Mouse (Mus musculus) neural tube, embryonic 15.5 days (tissue): ENCODE results near the gene Mthfsl. TPM values are rescaled to one million over a fixed set of nuclear protein-coding genes. Genes with fewer than 3 reads are reported as not detected.
"Not testable (repeated sequence)": the region's sequence is repeated elsewhere in the genome, so short reads cannot be mapped to it uniquely, and the experiment has no call there.

ENCODE experiments used
- ATAC-seq: fragments of 200-750 bp; cut with Nextera tagmentation; 2 replicates; pipeline ENCODE4 v1.8.0; 2017; ENCODE audit warnings: mild to moderate bottlenecking, moderate TSS enrichment, moderate library complexity; ENCODE audit not compliant: low FRiP score
- H3K27ac ChIP-seq: fragments of 300-500 bp; sonication (generic); replicated peaks from 2 replicates; pipeline ENCODE4 v1.5.1; 2015; ENCODE audit warnings: mild to moderate bottlenecking, inconsistent platforms
- H3K27me3 ChIP-seq: fragments of 300-500 bp; sonication (generic); replicated peaks from 2 replicates; pipeline ENCODE4 v1.6.1; 2015; ENCODE audit warnings: inconsistent platforms
- H3K36me3 ChIP-seq: fragments of 300-500 bp; sonication (generic); 2 replicates; pipeline ENCODE4 v1.6.1; 2015; ENCODE audit warnings: inconsistent platforms
- H3K4me1 ChIP-seq: fragments of 300-500 bp; sonication (generic); 2 replicates; pipeline ENCODE4 v1.6.1; 2015; ENCODE audit warnings: inconsistent platforms
- H3K4me2 ChIP-seq: fragments of 300-500 bp; sonication (generic); 2 replicates; pipeline ENCODE4 v1.6.1; 2015; ENCODE audit warnings: inconsistent platforms, mild to moderate bottlenecking, moderate library complexity
- H3K4me3 ChIP-seq: fragments of 300-500 bp; sonication (generic); replicated peaks from 2 replicates; pipeline ENCODE4 v1.5.1; 2015; ENCODE audit warnings: mild to moderate bottlenecking, inconsistent platforms
- H3K9ac ChIP-seq: fragments of 300-500 bp; sonication (generic); replicated peaks from 2 replicates; pipeline ENCODE4 v1.6.1; 2015; ENCODE audit warnings: mild to moderate bottlenecking, inconsistent platforms
- H3K9me3 ChIP-seq: fragments of 300-500 bp; sonication (generic); replicated peaks from 2 replicates; pipeline ENCODE4 v1.6.1; 2016; ENCODE audit warnings: inconsistent platforms
- WGBS: fragments of 180-500 bp; shearing (Covaris S2); methylation state at CpG from one replicate; pipeline ENCODE4 v1.1.7; 2015; ENCODE audit warnings: mixed read lengths; 5-methylcytosine and 5-hydroxymethylcytosine counted together
- polyA plus RNA-seq: library from polyadenylated mRNA; unstranded; fragments of >200 nt; fragmentation: Nextera tagmentation; extraction: Ambion mirVana; gene quantifications from 2 replicates; pipeline ENCODE4 v1.2.1, GENCODE M21; 2015

Gene Mthfsl
- polyA plus RNA-seq, 1 experiment from 2014 or later: 50.2 TPM

- not testable (repeated sequence) for H3K4me3 ChIP-seq, H3K36me3 ChIP-seq, H3K9me3 ChIP-seq, H3K9ac ChIP-seq, ATAC-seq, H3K27ac ChIP-seq, H3K27me3 ChIP-seq, H3K4me2 ChIP-seq, H3K4me1 ChIP-seq
- WGBS: 38% methylated on average over 2 of the region's 2 CpGs
Measured at GRCm38 (mm10) chr9:88718140-88718539, 2.0 kb downstream of the Mthfsl start.

GRCm38 (mm10) chr9:88714515-88714914, 5.6 kb downstream of the Mthfsl start:
- H3K9me3 ChIP-seq, H3K27me3 ChIP-seq, H3K36me3 ChIP-seq, H3K4me2 ChIP-seq, H3K9ac ChIP-seq, H3K27ac ChIP-seq, H3K4me3 ChIP-seq, H3K4me1 ChIP-seq, ATAC-seq: not testable (repeated sequence)
- 69% methylated on average over 5 of the region's 5 CpGs for WGBS

- H3K27ac ChIP-seq, H3K9me3 ChIP-seq, H3K4me1 ChIP-seq, H3K27me3 ChIP-seq, H3K36me3 ChIP-seq, H3K4me3 ChIP-seq, H3K9ac ChIP-seq, H3K4me2 ChIP-seq, ATAC-seq: not testable (repeated sequence)
- WGBS: 85% methylated on average over 3 of the region's 3 CpGs
Measured at GRCm38 (mm10) chr9:88712164-88712749, 7.8 kb downstream of the Mthfsl start.

- not testable (repeated sequence) for ATAC-seq
Measured at GRCm38 (mm10) chr9:88710910-88711438, 9.1 kb downstream of the Mthfsl start.

GRCm38 (mm10) chr9:88710439-88710838, 9.7 kb downstream of the Mthfsl start:
- not testable (repeated sequence) for H3K27ac ChIP-seq, ATAC-seq, H3K9me3 ChIP-seq, H3K4me1 ChIP-seq, H3K4me3 ChIP-seq, H3K27me3 ChIP-seq, H3K9ac ChIP-seq, H3K36me3 ChIP-seq, H3K4me2 ChIP-seq
- WGBS: 85% methylated on average over 2 of the region's 2 CpGs

More at GRCm38 (mm10) chr9:88710910-88711438, 9.1 kb downstream of the Mthfsl start:
- H3K4me3 ChIP-seq, H3K9ac ChIP-seq, H3K4me2 ChIP-seq, H3K9me3 ChIP-seq, H3K27ac ChIP-seq, H3K4me1 ChIP-seq, H3K27me3 ChIP-seq, H3K36me3 ChIP-seq: not testable (repeated sequence)
- WGBS: 97% methylated on average over 4 of the region's 5 CpGs

- not testable (repeated sequence) for H3K36me3 ChIP-seq, H3K9me3 ChIP-seq, H3K9ac ChIP-seq, H3K27ac ChIP-seq, H3K4me3 ChIP-seq, H3K4me2 ChIP-seq, H3K4me1 ChIP-seq, ATAC-seq, H3K27me3 ChIP-seq
- WGBS: 89% methylated on average over 5 of the region's 5 CpGs
Measured at GRCm38 (mm10) chr9:88709794-88710193, 10.3 kb downstream of the Mthfsl start.

- no peak overlapping the region for H3K27ac ChIP-seq
- no peak overlapping the region for H3K4me3 ChIP-seq
- WGBS: 96% methylated on average over 6 of the region's 6 CpGs
- H3K36me3 ChIP-seq: no peaks in the 10 kb centered on the region
- H3K27me3 ChIP-seq: no peaks in the 10 kb centered on the region
- H3K9ac ChIP-seq: no peak overlapping the region
- H3K4me2 ChIP-seq: no peak overlapping the region
- H3K4me1 ChIP-seq: no peaks in the 10 kb centered on the region
- no peak for ATAC-seq
- no peaks in the 10 kb centered on the region for H3K9me3 ChIP-seq
Measured at GRCm38 (mm10) chr9:88709304-88709703, 10.8 kb downstream of the Mthfsl start.

GRCm38 (mm10) chr9:88706700-88707099, 13.4 kb downstream of the Mthfsl start:
- no peaks in the 10 kb centered on the region for H3K36me3 ChIP-seq
- ATAC-seq: no peak
- no peak overlapping the region for H3K4me2 ChIP-seq
- H3K27me3 ChIP-seq: no peaks in the 10 kb centered on the region
- H3K9me3 ChIP-seq: no peaks in the 10 kb centered on the region
- no peak overlapping the region for H3K9ac ChIP-seq
- H3K4me3 ChIP-seq: no peak overlapping the region
- no peak overlapping the region for H3K27ac ChIP-seq
- H3K4me1 ChIP-seq: no peaks in the 10 kb centered on the region
- WGBS: 81% methylated on average over 4 of the region's 4 CpGs

- not testable (repeated sequence) for H3K36me3 ChIP-seq
Measured at GRCm38 (mm10) chr9:88705157-88705556, 14.9 kb downstream of the Mthfsl start.

GRCm38 (mm10) chr9:88698746-88699145, 21.4 kb downstream of the Mthfsl start:
- not testable (repeated sequence) for H3K4me1 ChIP-seq, ATAC-seq
- no CpG with 5 or more reads among the region's 2 CpGs for WGBS

More at GRCm38 (mm10) chr9:88705157-88705556, 14.9 kb downstream of the Mthfsl start:
- not testable (repeated sequence) for H3K9me3 ChIP-seq, H3K27ac ChIP-seq, H3K27me3 ChIP-seq, ATAC-seq, H3K9ac ChIP-seq, H3K4me3 ChIP-seq, H3K4me1 ChIP-seq, H3K4me2 ChIP-seq
- 84% methylated on average over 8 of the region's 8 CpGs for WGBS

GRCm38 (mm10) chr9:88691307-88691706, 28.8 kb downstream of the Mthfsl start:
- H3K9me3 ChIP-seq, H3K4me3 ChIP-seq, ATAC-seq, H3K36me3 ChIP-seq, H3K9ac ChIP-seq, H3K4me1 ChIP-seq, H3K4me2 ChIP-seq, H3K27me3 ChIP-seq, H3K27ac ChIP-seq: not testable (repeated sequence)
- WGBS: 90% methylated on average over 2 of the region's 2 CpGs

More at GRCm38 (mm10) chr9:88698746-88699145, 21.4 kb downstream of the Mthfsl start:
- not testable (repeated sequence) for H3K9ac ChIP-seq, H3K4me3 ChIP-seq, H3K36me3 ChIP-seq, H3K4me2 ChIP-seq, H3K27me3 ChIP-seq, H3K27ac ChIP-seq, H3K9me3 ChIP-seq

- not testable (repeated sequence) for H3K4me3 ChIP-seq, H3K9ac ChIP-seq, ATAC-seq, H3K27me3 ChIP-seq, H3K36me3 ChIP-seq, H3K4me1 ChIP-seq, H3K4me2 ChIP-seq, H3K27ac ChIP-seq, H3K9me3 ChIP-seq
- 83% methylated on average over 3 of the region's 3 CpGs for WGBS
Measured at GRCm38 (mm10) chr9:88689451-88689850, 30.6 kb downstream of the Mthfsl start.
